ENCODE assay signal across 32 mouse cellular contexts in genomic region chr7:130972767-130973166, GRCm38 (mm10). TPM values are rescaled to one million over a fixed set of nuclear protein-coding genes. Genes with fewer than 3 reads are reported as not detected.
DNase-seq lines count a peak whose midpoint lies in the region; ATAC-seq and TF ChIP-seq lines count a peak whose summit lies in the region.
"Had no signal": no experiment of that assay in that cellular context is flagged by ENCODE, and none has a peak within 500 bp of the region (broad histone marks: within the 10 kb centered on the region; RNA-seq: fewer than 3 reads in every experiment).

No protein-coding gene starts in this region.

- H3K4me3 ChIP-seq in gastrocnemius, adult 2 months = no peak overlapping the region
- H3K4me3 ChIP-seq: forebrain, embryonic 15.5 days; heart, embryonic 15.5 days; hindbrain, embryonic 13.5 days; limb, embryonic 12.5 days; liver, embryonic 13.5 days; midbrain, embryonic 10.5 days had no signal

- intact Hi-C loops in heart, postnatal 36 days (cut with DNase I) = no loop called here
- intact Hi-C loops in gastrocnemius, adult 2 months (cut with DNase I) = loop anchor here (5.0 kb wide), 1 partner anchor 35 kb away; the partner anchor contains the start of gene Htra1
- intact Hi-C loops in gastrocnemius, postnatal 36 days (cut with DNase I) = loop anchor here (2.0 kb wide), 1 partner anchor 36 kb away; the partner anchor contains the start of gene Htra1

- peak overlapping the region; percentile 79 for H3K27ac ChIP-seq in gastrocnemius, adult 2 months
- H3K27ac ChIP-seq: forebrain, embryonic 15.5 days; heart, embryonic 15.5 days; hindbrain, embryonic 13.5 days; limb, embryonic 12.5 days; liver, embryonic 13.5 days; midbrain, embryonic 10.5 days had no signal

- peak; percentile 89 for DNase-seq in heart, adult 11 months
- DNase-seq in heart, postnatal 36 days = no peak
- DNase-seq in adipocyte (ENCODE audit: low spot score) = peak; percentile 15
- DNase-seq in gastrocnemius, adult 2 months = peak; percentile 81
- DNase-seq in gastrocnemius, postnatal 36 days = peak; percentile 40 to 50
- no peak for DNase-seq in lung, postnatal 4 days
- DNase-seq in adrenal gland, adult 18-20 months (ENCODE audit: low spot score in 2 of 2) = no peak
- DNase-seq: adrenal gland, adult 8-10 months; cerebellum, adult 11 months; cerebellum, adult 9-10 months; heart, postnatal 4 days; kidney, adult 9 months; kidney, postnatal 10 days; liver, embryonic 13.5 days; lung, adult 2 months; lung, postnatal 14 days; right cerebral cortex, postnatal 25 days; spleen, adult 18-20 months; thymus, postnatal 14 days had no signal

- no peak for ATAC-seq in granulocyte monocyte progenitor cell, adult 5-6 weeks (replicated peaks; ENCODE audit: poor library complexity, severe bottlenecking)
- ATAC-seq: forebrain, embryonic 15.5 days; intestine, embryonic 16.5 days; midbrain, embryonic 16.5 days had no signal

- TF ChIP-seq CTCF in gastrocnemius, adult 2 months (IDR thresholded peaks at IDR 0.05) = no peak

RNA-seq across cellular contexts. Expression of gene Htra1, which starts 36.9 kb away (rescaled TPM):
- 100 to 1,000 TPM; 120 to 129 TPM for total RNA-seq in heart, postnatal 36 days (2021)
- 10 to 100 TPM; 23.9 to 32.6 TPM for total RNA-seq in gastrocnemius, adult 2 months (2021)
- total RNA-seq in gastrocnemius, postnatal 36 days (2021) = 10 to 100 TPM; 27.6 to 37.8 TPM
- total RNA-seq in granulocyte monocyte progenitor cell, adult 5-6 weeks (2014; fragmentation: Nextera tagmentation) = not detected in 2 replicates
- total RNA-seq in granulocyte monocyte progenitor cell, adult 5-6 weeks (2017) = not detected in 2 replicates
- total RNA-seq in adrenal gland, adult 18-20 months (2021) = 10 to 100 TPM; 31.8 to 79.5 TPM
- total RNA-seq: MEL; neutrophil, adult 5-6 weeks had no signal

RNA-seq across cellular contexts. Expression of gene Dmbt1, which starts 59.1 kb away (rescaled TPM):
- not detected for total RNA-seq in heart, postnatal 36 days (2021)
- total RNA-seq in gastrocnemius, adult 2 months (2021) = not detected
- not detected for total RNA-seq in gastrocnemius, postnatal 36 days (2021)
- not detected in 2 replicates for total RNA-seq in granulocyte monocyte progenitor cell, adult 5-6 weeks (2014; fragmentation: Nextera tagmentation)
- not detected in 2 replicates for total RNA-seq in granulocyte monocyte progenitor cell, adult 5-6 weeks (2017)
- not detected for total RNA-seq in adrenal gland, adult 18-20 months (2021)
- total RNA-seq: adrenal gland, adult 8-10 months; gastrocnemius, postnatal 4 days; heart, postnatal 4 days; left cerebral cortex, postnatal 10 days; megakaryocyte progenitor cell, adult 5-6 weeks; MEL; neutrophil, adult 5-6 weeks had no signal

Comparison
In these comparisons a context has a peak if more than half of its experiments do, and no peak if none do; other contexts are left out.
1. DNase-seq: peak in heart, adult 11 months (single experiment), adipocyte (single experiment), gastrocnemius, adult 2 months (single experiment) and gastrocnemius, postnatal 36 days (2 of 2); none in heart, postnatal 36 days (0 of 2), lung, postnatal 4 days (0 of 2) and adrenal gland, adult 18-20 months (0 of 2).
2. RNA of gene Htra1, which starts 36.9 kb away (total RNA-seq): 120 to 129 TPM in heart, postnatal 36 days, 31.8 to 79.5 TPM in adrenal gland, adult 18-20 months, 27.6 to 37.8 TPM in gastrocnemius, postnatal 36 days and 23.9 to 32.6 TPM in gastrocnemius, adult 2 months; not detected in granulocyte monocyte progenitor cell, adult 5-6 weeks; every median in the first group is over 10 times any median in the second.